Mouse (Mus musculus): Measurements from ENCODE around the gene Dach2. TPM values are rescaled to one million over a fixed set of nuclear protein-coding genes. Genes with fewer than 3 reads are reported as not detected.
"Not testable (repeated sequence)": the region's sequence is repeated elsewhere in the genome, so short reads cannot be mapped to it uniquely, and the experiment has no call there.

Dach2 gene
- not detected for total RNA-seq (2021)
- long read RNA-seq, experiment 1: 0 reads
- long read RNA-seq, experiment 2: 0 reads

DNA sequence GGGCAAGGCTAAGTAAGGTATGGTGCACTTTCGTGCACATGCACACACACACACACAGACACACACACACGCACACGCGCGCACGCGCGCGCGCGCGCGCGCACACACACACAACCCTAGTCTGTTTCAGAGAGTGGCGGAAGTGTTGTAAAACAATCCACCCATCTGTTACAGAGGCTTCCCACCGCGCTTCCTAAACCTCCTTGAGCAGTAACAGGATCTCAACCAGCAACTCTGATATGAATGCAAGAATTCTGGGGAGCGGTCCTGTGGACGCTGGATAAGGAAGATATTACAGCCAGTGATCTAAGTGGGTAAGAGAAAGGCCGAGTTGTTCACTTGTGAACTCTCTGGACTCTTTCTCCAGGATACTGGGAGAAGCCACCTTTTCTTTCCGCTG, at the start of gene Dach2:
Gene Dach2, plus strand, starts transcription at position 107 of the 400 bp plus-strand sequence.
- DNase-seq: no peak

GRCm38 (mm10) chrX:113252427-113252826, 44.9 kb upstream of the Dach2 start:
- DNase-seq: not testable (repeated sequence)

DNA sequence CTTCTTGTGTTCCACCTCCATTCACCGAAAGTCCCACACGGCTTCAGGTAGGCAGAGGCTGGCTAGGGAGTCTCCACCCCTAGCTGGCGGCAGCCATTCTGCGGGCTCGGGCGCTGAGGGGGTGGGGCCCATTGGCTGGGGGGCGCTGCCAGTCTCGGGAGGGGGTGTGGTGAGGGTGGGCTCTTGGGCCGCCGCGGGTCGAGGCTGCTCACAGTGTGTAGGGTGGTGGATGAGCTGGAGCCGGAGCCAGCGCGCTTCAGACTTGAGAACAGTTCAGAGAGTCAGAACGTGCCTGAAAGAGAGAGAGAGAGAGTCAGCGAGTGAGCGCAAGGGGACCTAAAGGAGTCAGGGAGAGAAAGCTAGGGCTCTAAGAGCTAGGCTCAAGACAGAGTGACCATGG, 721 bp downstream of the Dach2 start:
- DNase-seq: peak; percentile 3 to 5

- no peak for DNase-seq
These were observed 1.2 kb downstream of the Dach2 start for GRCm38 (mm10) chrX:113298468-113298867.

- no peak for DNase-seq
These were observed 7.0 kb downstream of the Dach2 start for GRCm38 (mm10) chrX:113304323-113304722.

- no peak for DNase-seq
These were observed 40.8 kb downstream of the Dach2 start for GRCm38 (mm10) chrX:113338143-113338542.

DNA sequence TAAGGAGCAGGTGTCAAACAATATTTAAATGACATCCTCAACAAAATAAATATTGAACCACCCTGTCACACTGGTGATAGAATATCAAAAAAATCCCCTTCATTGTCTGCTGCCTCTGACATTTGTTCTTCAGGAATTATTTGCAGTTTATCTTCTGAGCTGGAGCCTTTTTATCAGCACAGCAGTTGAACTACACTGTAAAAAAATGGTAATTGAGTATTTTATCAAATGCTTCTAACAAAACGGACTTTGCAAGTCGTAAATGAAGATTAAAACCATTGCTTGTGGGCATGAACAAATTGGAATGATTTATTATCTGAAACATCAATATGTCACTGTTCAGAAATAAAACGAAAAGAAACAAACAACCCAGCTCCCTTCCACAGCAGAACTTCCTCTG, 97.1 kb downstream of the Dach2 start:
- DNase-seq: no peak

- no peak for DNase-seq
These were observed 111.4 kb downstream of the Dach2 start for GRCm38 (mm10) chrX:113408756-113409155.

GRCm38 (mm10) chrX:113421517-113422187, 124.3 kb downstream of the Dach2 start:
- no peak for DNase-seq

GRCm38 (mm10) chrX:113482131-113482530, 184.8 kb downstream of the Dach2 start:
- DNase-seq: no peak

- DNase-seq: no peak
These were observed 247.8 kb downstream of the Dach2 start for GRCm38 (mm10) chrX:113545106-113545505.

DNA sequence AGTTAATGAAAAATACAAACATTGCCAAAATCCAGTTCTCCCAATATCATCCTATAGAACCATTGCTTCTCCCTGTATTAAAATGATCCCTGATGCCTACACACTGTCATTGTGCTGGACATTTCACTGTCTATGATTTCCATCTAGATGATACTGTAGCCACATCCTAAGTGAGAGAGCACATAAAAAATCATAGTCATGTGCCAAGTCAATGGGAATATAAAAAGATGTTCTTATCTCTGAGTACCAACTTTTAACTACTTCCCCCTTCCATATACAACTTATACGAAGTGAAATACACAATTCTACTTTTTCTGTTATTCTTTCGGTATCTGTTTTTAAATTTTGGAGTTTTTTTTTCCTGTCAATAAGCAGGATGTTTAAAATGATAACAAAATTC, 266.6 kb downstream of the Dach2 start:
- DNase-seq: no peak

- DNase-seq: no peak
These were observed 368.8 kb downstream of the Dach2 start for GRCm38 (mm10) chrX:113666069-113666468.

GRCm38 (mm10) chrX:113687163-113687562, 389.9 kb downstream of the Dach2 start:
- no peak for DNase-seq

DNA sequence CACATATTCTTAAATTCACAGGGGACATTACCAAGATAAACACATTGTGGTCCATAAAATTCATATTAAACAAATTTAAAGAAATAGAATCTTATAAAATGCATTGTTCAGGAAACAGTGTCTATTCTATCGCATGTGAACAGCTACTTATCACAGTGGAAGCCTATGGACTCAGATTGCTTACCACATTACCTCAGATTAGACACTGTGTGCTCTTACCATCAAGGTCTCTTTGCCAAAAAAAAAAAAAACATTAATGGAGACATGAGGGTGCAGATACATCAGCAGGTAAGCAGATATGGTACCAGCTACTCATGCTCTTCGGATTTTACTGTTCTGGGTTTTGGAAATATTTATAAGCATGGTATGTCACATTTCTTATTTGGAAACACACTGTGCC, 415.1 kb downstream of the Dach2 start:
- no peak for DNase-seq

- DNase-seq: no peak
These were observed 426.8 kb downstream of the Dach2 start for GRCm38 (mm10) chrX:113724124-113724523.

DNA sequence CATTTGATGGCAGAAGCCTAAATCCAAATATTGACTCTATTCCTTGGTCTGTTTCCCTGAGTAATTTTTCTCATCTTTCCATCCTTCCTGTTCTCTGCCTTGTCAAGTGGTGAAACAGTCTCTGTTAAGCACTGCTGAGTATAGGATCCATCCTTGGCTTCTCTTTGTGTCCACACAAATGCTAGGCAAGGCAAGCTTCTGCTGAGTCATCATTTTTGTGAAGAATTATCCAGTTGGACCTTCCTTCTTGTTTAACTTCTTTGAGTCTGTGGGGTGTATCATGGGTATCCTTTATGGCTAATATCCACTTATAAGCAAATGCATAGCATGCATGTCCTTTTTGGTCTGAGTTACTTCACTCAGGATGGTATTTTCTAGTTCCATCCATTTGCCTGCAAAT, 449.8 kb downstream of the Dach2 start:
- no peak for DNase-seq

DNA sequence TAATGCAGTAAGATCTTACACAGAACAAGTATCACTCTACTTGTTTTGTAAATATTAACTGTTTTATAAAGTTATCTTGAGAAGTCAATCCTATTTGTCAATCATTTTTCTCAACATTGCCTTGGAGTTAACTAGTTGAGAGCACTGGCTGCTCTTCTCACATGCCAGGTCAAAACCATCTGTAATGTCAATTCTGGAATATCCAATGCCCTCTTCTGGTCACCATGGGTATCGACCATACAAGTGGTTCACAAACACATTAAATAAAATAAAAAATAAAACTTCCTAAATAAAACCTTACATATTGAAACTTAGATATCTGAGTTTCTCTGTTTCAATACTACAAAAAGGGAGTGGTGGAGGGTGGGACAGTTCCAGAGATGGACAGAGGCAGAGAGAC, 495.0 kb downstream of the Dach2 start:
- DNase-seq: no peak

DNA sequence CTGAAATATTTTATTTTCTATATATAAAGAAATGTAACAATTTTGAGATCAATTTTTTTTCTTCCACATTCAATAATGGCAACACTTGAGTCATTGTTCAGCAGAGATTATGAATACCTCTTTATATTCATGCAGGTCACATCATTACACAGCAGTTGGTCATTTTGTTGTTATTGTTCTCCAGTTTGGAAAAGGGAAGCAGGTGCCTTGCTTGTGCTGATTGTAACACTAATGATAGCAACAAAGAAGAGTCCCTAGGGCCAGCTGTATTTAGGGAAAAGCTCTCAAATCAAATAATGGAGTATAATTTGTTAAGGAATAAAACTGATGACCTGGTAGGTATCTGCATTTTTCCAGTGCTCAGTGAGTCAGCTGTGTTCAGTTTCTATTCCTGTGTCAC, 513.1 kb downstream of the Dach2 start:
- DNase-seq: no peak

DNA sequence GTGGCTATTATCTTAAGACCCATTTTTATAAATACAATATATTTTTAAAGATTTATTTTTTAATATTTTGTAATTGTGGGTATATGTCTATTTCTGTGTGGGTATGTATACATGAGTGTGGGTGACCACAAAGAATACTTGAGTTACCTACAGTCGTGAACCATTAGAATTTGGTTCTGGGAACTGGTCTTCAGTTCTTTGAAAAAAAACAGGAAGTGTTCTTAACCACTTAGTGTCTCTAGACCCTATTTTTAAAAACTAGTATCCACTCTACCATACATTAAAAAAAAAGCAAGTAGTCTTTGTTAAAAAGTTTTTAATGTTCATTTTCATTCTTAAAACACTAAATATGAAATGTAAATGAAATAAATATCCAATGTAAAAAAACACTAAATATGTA, 529.5 kb downstream of the Dach2 start:
- no peak for DNase-seq

GRCm38 (mm10) chrX:113833062-113833461, 535.8 kb downstream of the Dach2 start:
- no peak for DNase-seq

- DNase-seq: peak in 1 of 2 experiments; percentile 38
These were observed 570.7 kb downstream of the Dach2 start for GRCm38 (mm10) chrX:113867835-113868495.
